Mouse (Mus musculus): ENCODE results near the gene Ankrd44.

The Ankrd44 gene

DNA sequence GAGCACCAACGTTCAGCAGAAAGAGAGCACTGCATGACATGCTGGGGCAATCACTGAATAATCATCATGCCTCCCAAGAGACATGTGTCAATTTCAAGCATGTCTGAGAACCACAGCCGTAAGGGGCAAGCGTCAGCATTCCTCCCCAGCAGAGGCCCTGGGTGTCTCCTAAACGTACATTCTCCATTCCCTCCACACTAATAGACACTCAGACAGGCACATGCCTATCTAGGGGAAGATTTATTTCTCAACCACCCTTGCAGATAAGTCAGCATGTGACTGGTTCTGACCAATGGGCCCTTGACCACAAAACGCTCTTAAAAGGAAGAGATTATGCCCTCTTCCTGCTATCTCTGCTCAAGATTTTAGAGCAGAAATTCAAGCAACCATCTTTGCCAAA is 37.7 kb downstream of the Ankrd44 start:
- no peak for ATAC-seq (ENCODE audit: low TSS enrichment)

DNA sequence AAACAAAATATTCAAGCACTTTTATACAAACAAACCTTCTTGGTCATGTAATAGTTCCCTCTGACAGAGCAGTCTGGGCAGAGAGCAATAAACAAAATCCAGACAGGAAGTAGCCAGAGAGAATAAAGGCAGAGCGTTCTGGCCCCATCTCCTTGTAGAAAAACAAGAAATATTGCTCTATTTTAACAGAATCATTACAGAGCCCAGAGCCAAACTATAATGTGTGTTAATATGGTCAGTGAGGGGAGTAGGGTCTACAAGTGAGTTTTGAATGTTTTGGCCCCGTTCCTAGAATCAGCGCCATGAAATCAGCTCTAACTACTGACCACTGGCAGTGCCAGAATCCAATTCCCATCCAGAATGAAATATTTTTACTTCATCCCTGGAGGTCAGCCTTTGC is 38.3 kb downstream of the Ankrd44 start:
- ATAC-seq (ENCODE audit: low TSS enrichment), result no peak

DNA sequence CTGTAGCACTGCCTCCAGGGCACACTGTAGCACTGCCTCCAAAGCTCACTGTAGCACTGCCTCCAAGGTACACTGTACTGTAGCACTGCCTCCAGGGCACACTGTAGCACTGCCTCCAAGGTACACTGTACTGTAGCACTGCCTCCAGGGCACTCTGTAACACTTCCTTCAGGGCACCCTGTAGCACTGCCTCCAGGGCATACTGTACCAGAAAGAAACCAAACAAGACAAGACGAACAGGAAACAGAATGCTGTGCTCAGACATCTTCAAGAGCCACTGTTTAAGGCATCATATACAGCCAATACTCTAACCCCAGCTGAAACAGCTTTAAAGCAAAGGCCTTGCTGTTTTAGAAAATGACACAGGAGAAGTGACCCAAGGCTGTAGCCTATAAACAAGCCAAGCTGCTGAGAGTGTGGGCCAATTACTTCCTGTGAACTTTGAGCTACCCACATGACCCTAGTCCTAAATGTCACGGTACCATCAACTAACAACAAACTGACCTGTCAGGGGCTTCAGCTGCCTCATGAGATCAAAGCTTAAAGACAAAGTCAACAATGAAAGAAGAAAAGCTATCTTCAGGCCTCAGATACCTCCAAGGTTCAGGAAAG is 43.2 kb downstream of the Ankrd44 start:
- ATAC-seq (ENCODE audit: low TSS enrichment), result no peak

DNA sequence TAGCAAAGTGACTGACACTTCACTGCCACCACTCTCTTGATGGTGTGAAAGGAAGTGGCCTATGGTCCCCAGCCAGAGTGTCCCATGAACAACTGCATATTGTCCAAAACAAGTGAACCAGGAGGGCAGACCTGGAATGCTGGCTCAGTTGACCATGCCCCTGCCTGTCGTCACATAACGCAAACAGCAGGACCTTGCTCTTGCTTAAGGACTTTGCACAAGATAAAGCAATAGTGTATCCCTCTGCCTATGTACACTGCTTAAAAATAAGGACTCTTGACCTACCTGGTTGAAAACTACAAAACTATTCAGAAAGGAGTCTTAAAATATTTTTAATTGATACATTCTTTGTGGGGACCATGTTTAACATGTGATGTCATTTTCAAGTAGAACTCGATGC is 44.7 kb downstream of the Ankrd44 start:
- ATAC-seq (ENCODE audit: low TSS enrichment), result no peak

DNA sequence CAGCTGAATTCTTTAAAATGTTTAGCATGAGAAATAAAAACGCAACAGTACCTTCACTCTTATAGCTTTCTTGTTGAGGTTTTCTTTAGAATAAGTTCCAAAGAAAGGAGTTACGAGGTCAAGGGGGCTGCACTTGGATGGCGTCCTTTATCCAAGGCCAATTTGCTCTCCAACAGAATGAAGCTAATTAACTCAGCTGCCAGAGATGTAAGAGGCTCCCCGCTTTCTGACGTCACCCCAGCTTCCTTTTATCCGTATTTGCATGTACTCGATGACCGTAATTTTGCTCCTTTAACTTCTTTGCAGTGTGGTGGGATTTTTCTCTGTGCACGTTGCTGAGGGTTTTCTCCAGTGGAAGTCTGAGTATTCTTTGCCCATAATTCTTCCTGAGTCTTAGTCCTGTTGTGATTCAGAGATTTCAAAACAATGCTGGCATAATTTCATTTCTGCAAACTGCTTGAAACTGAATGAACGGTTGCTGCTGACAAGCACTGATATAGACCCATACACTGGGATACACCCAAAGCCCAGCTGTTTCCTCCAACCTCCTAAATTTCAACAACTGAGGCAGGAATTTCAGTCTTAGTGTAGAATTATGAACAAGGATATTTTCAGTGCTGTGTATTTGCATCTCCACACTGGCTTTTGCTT is 48.6 kb downstream of the Ankrd44 start:
- no peak for ATAC-seq (ENCODE audit: low TSS enrichment)

DNA sequence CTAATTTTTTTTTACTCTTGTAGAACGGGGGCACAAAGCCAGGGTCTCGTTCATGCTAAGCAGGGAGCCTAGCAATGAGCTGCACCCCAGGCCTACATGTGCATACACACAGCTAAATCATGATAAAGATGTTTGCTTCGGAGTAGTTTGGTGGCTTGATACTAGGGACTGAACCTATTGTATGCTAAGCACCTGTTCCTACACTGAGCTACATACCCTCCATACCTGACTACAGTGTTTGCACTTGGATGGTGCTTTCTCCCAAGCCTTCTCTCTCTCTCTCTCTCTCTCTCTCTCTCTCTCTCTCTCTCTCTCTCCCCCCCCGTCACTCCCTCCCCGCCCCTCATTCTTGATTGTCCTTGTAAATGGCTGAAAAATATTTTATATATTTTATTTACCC is 49.2 kb downstream of the Ankrd44 start:
- ATAC-seq (ENCODE audit: low TSS enrichment), result no peak

DNA sequence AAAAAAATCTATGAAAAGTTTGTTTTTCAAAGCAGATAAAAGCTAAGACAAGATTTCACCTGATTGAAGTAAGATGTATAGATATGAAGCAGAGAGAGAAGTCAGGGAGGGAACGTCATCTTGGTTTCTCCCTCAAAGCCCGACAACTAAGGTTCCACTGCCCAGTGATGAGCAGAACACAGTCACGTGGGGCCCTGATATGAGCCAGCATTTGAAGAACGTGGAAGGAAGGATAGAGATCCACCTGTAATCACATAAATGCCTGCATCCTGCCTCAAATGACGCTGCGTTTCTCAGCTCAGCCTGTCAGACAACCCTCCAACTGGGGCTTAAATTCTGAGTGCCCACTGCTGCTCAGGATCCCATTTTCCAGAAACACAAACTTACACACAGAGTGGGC is 52.1 kb downstream of the Ankrd44 start:
- no peak for ATAC-seq (ENCODE audit: low TSS enrichment)

DNA sequence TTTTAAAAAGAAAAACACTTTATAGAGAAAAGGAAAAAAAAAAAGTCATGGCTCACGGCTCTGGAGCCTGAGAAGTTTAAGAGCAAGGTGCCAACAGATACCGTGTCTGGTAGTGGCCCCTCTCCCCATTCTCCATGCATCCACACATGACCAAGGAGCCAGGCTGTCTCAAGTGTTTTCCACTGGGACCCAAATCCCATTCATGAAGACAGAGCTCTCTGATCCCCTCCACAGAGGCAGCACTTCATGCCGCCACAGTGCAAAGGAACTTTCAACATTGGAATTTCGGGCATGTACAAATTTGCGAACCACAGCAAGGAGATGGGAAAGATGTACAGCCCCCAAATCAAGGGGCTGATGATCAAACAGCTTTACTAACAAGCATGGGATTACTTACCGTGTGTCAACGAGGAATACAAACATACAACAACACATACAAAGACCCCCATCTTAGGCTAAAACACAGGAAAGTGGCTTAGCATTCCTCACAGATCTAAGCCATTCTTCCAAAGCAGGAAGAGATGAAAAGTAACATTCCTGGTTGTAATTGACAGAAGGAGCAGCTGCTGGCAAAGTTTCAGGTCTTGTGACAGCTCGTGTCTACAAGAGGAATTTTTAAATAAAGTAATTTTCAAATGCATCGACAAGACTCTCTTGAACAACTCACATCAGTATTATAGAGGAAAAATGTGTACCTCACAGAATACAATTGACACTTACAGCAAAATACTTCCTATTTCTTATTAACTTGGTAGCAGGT is 53.1 kb downstream of the Ankrd44 start:
- ATAC-seq (ENCODE audit: low TSS enrichment), result no peak

DNA sequence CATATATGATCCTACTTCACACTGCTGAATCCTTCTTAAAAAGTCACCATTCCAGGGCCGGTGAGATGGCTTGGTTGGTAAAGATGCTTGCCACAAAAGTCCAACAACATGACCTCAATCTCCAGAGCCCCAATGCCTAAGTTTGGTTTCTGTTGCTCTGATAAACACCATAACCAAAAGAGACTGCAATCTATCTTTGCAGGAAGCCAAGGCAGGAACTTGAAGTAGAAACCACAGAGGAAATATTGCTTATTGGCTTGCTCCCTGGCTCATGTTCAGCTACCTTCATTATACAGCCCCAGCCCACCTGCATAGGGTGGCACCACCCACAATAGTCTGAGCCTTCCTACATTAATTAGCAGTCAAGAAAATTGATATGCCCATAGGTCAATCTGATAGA is 54.9 kb downstream of the Ankrd44 start:
- ATAC-seq (ENCODE audit: low TSS enrichment), result no peak

DNA sequence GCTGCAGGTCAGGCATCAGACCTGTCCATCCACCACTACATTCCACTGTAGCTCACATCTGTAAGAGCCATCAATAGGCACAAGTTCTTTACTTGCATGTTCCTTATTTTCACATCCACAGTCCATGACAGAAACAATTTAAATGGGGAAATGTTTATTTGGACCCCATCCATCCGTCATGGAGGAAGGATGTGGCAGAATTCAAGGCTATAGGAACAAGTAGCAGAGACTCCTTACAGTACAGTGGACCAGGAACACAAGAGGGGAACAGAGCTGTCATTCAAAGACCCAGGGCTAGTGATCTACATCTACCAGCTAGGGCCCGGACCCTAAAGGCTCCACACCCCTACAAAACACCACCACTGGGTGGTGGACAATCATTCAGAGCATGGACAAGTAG is 55.6 kb downstream of the Ankrd44 start:
- ATAC-seq (ENCODE audit: low TSS enrichment), result no peak

DNA sequence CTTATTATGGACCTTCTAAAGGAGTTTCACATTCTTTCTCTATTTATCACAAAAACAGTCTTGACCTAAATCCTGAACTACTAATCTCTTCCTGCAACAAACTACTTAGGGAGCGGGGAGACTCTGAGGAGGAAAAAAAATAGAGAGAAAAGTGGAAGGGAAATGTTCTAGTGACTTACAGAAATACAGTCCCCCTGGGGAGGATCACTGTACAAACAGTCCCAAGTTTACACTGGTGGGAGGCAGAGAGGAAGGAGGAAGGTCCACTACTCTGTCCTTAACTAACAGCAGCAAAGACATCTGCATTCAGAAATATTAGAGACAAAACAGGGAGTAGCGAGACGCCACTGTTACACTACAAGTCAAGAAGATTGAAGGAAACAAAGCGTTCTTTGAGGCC is 59.0 kb downstream of the Ankrd44 start:
- ATAC-seq (ENCODE audit: low TSS enrichment), result no peak

DNA sequence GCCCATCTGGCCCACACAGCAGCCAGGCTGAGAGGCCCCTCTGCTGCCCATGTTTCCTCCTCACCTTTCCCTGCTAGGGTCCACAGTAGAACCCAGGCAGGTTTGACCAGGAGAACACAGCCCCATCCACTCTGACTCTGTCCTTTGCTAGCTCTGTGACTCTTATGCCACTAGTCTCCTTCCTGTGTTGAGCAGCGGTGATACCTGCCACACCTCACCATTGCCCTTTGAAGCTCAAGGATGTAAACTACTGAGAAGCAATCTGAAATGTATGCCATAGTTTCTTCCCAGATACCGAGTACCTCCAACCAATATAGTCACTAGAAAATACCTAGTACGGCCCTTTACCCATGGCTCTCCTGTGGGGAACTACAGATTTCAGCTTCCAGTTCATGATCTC is 60.1 kb downstream of the Ankrd44 start:
- no peak for ATAC-seq (ENCODE audit: low TSS enrichment)

DNA sequence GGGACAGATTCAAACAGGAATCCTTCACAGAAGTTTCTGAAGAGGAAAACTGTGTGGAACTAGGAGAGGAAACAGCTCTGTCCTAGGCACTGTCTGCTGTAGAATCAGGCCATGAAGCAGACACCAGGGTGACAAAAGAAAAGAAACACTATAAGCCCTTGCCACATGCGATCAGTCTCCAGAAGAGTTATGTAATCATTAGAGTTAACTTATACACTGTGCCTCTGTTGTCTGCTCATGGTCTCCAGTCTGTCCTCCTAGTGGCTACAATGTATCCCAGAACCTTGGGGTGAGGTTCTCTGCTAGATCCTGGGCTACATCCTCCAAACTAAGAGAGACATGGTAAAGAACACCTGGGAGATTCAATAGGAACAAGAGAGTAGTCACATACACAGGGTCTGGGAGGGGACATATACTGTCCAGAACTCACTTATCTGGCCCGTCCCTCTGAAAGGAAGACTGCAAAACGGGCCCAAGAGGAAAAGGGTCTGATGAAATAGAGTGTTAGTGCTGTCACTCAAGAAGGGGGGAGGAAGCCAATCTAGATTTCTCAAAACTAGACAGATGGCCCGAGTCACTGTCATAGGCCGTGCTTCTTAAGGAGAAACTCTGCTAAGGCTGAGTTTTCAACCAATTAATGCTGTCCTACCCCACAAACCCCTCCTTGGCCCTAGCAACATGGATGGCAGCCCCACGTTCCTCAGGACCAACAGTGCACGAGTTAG is 61.1 kb downstream of the Ankrd44 start:
- ATAC-seq (ENCODE audit: low TSS enrichment), result no peak

DNA sequence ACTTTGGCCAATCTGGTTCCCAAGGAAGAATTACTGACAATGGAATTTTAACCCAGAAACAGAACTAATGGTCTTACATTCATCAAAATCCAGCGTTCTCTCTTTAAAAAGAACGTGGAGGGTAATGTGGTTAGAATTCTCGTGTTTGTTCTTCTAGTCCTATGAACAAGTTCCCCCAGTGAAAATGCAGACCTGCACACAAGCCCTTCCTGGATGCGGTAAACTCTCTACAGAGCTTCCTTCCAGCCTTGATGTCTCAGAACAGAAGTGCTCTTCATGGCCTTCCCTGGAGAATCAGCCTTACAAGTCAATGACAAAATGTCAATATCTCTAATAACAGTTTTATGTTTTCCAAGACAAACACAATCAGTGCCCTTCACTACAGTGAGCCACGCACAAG is 65.8 kb downstream of the Ankrd44 start:
- ATAC-seq (ENCODE audit: low TSS enrichment), result no peak

DNA sequence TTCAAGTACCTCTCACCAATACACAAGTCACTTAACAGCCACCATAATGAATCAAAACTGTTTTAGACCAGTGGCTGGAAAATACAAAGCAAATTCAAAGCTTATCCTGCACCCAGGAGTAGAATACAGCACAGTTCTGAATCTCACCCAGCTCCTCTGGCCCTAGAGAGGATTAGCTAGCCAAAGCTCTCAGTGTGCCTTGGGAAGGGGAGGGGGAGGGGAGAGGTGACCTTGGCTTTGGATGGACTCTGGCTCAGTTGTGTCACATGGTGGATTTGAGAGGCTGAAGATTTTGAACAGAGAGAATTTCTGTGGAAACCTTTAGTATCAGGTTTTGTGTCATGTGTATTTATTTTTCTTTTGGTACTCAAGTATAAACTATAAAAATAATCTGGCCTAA is 66.3 kb downstream of the Ankrd44 start:
- ATAC-seq (ENCODE audit: low TSS enrichment), result no peak

DNA sequence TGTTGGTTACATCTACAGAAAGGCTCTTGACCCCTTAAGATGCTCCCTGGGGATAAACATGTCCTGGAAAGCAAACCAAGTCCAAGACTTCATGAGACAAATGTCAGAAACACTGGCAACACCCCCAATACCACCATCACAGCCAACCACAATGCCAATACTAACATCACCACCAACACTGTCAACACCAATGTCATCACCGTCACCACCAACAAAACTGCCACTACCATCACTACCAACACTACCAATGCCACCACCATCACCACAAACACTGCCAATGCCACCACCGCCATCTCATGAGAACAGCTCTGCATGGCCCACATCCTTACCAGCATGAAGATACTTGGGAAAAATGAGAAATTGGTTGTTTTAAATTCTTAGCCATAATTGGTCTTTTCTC is 67.3 kb downstream of the Ankrd44 start:
- ATAC-seq (ENCODE audit: low TSS enrichment), result no peak

DNA sequence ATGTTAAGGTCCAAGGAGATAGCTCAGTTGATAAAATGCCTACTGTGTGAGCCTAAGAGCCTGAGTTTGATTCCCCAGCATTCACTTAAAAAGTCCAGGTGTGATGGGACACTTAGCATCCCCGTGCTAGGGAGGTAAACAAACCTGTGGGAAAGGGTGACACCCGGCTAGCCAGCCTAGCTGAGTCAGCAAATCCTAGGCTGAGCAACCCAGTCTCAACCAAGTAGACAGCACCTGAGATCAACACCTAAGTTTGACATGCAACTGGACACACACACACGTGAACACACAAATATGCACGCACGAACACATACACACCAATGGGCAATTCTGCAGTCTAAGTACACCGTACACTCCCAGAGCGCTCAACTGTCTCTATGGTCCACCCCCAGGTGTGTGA is 69.7 kb downstream of the Ankrd44 start:
- ATAC-seq (ENCODE audit: low TSS enrichment), result no peak

DNA sequence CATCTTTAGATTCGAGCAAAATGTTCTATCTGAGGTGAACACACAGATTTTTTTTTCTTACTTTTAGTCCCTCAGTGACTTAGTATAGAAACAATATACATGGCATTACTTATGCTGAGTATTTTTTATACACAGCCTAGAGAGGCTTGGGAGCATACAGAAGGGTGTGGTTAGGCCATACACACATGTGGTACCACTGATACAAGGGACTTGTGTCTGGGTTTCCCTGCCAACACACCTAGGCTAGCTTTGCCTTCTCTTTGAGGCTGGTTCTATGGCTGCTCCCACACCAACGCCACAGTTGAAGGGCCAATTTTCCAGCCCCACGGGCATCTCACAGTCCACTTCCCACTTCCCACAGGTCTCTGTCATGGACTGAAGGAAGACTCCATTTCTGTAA is 70.2 kb downstream of the Ankrd44 start:
- ATAC-seq (ENCODE audit: low TSS enrichment), result no peak

DNA sequence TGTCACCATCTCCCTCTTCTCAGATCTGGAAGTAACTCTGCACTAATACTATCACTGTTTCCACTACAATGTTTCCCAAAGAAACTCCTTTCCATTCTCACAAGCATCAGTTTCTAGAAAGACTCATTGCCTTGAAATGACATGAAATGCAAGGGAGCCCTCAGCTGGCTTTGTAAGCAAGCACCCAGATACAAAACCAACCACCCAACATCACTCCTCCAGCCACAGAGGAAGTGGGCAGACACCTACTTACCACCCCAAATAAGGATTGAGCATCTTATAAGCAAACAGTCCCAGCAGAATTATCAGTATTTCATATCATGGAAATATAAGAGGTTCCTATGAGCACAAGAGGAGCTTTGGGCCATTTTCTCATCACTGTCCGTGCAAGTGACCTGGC is 71.8 kb downstream of the Ankrd44 start:
- ATAC-seq (ENCODE audit: low TSS enrichment), result no peak

DNA sequence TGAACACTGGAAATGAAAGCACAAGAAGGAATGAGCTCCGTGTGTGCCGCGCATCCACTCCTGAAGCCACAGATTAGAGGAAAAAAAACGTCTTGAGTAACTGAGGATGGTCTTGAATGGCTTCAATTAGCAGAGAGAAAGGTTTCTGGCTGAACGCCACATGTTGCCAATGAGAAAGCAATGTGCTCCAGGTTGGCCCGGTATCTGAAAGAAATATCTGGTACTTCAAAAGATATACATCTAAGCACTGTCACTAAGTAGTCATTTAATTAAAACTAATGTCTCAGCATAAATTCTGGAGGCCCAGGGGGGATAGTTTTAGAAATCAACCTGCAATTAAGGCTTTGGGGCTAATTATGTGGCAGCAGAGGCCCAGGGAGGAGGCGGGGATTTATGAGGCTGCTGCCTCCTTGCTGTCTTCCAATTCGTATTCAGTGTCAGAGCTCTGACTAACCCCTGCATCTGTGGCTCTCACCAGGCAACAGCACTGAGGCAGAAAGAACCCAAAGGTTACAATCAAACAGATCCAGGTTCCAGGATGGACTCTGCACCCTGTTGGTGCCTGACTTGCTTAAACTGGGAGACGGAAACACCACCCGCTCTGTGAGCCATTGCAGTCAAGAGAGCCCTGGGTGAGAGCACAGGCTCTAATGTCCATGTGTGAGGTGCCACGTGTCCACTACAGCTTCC is 72.7 kb downstream of the Ankrd44 start:
- ATAC-seq (ENCODE audit: low TSS enrichment), result no peak

DNA sequence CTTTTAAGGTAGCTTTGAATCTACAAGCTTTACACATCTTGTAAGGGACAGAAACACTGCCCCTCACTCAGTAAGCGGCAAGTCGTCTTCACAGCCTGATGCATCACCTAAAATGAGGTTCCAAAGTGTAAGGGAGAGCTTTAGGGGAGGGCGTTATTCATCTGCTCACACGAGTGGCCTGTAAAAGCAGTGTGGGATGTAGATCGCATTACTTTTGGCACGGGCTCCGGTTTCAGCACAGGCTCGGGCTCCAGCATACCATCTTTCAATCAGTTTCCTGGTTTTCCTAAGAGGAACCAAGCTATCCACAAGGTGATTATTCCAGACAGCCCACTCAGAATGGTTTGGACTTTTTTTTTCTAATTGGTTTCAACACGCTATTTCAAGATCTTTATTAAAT is 74.6 kb downstream of the Ankrd44 start:
- ATAC-seq (ENCODE audit: low TSS enrichment), result no peak

DNA sequence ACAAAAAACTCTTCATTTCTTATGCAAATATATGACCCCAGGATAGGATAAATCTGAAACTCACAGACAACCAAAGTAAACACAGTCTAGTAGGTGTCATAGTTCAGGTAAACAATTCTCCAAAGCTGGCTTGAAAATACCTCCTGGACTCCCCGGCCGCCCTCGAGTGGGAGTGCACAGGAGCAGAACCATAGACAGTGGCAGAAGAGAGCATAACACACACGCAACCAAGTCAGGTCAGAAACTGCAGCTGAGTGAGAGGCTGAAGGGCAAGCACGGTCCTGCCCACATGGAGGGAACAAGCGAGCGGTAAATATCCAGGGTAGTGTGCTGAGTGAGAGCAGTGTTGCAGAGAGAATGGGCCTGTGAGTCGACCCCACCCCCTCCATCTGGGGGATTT is 76.1 kb downstream of the Ankrd44 start:
- ATAC-seq (ENCODE audit: low TSS enrichment), result no peak

Measured in frontal cortex, adult (tissue).